Mouse (Mus musculus) monocyte, adult 59 days (primary cell): ENCODE measurements around the gene Acsl5. TPM values are rescaled to one million over a fixed set of nuclear protein-coding genes. Genes with fewer than 3 reads are reported as not detected.

Experiments used
- total RNA-seq, 2 experiments: library from RNA; stranded (reverse); gene quantifications; one replicate each; pipeline ENCODE4 v1.2.4; 2023

The Acsl5 gene
- 10 to 100 TPM; 83.4 to 91.2 TPM for total RNA-seq

DNA sequence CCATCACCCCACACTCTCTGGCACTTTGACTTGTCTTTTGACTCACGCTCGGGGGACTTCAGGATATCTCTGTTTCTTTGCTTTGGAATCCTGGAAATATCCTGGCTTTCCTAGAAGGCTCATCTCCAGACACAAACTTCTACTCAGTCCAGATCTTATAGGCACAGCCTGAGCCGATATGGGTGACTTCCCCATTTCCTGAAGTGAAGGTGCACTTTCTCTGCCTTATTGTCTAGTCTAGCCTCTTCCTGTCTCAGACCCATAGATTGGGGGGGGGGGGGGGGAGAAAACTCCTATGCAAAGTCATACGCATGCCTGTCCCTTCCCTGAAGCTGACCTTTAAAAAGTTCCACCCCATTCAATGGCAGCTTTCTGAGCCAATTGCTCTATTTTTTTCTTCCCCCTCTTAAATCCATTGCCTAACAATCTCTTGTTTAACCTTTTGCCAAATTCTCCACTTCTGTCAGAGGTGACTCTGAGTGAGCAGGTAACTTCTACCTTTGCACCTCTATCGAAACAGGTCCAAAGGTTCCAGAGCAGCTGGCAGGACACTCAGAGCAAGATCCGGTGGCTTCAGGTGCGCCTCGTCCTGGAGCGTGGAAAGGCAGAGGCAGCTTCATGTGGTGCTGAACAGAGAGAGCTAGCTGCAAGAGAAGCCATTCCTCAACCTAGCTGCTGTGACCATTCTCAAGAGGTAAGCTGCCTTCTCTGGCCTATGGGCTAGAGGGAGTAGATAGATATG is at the start of gene Acsl5:
Gene Acsl5 (plus strand): TSS at position 556 of the 742 bp plus-strand sequence.

DNA sequence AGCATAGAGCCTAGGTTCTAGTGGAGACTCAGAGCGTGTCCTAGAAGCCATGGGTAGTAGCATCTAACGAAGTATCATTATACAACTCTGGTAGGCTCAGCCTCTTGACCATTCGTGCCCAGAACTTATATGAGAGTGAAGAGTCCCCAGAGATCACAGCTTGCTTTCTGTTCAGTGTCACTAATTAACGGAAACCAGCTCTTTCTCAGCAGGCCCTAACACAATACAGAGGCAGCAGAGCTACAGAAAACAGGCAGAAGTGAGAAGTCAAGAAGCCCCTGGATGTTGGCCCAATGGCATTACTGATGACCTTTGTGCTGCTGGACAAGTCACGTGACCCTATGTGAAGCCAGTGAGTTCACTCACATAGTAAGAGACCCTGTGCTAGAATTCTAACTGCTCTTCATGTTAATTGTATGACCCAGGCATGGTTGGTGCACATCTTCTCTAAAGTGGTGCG is 10.5 kb upstream of the Acsl5 start, which contains the start of gene Gucy2g:
Gene Gucy2g (minus strand): TSS at position 51 of the 460 bp plus-strand sequence.

DNA sequence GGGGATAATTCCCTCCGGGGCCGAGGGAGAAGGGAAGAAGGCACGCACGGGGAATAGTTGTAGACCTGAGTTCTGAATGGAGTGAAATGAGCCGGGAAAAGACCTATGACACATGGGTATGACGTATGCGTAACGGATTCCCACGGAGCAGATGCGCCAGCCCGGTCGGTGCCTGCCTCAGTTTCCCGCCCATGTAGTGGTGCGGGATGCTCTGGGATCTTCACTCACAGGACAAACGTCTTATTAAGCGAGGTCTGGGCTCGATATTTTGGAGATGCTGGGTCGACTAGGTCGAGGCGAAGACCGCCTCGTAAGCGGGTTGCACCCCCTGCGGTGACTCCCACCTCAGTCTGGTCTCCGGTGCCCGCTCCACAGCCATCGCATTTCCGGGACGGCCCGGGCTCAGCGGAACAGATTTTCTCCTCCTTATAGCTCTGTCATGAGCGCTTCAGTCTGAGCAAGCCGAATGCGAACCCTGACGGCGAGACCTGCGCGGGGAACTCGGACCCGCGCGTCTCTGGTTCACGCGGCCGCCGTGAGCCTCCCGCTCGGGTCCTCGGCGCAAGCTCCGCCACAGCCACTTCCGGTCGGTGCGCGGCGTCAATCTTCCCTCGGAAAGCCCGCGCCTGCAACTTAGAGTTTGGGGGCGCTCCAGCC is 63.8 kb downstream of the Acsl5 start, which contains the start of gene Zdhhc6:
Gene Zdhhc6 (minus strand): TSS at position 581 of the 657 bp plus-strand sequence.

DNA sequence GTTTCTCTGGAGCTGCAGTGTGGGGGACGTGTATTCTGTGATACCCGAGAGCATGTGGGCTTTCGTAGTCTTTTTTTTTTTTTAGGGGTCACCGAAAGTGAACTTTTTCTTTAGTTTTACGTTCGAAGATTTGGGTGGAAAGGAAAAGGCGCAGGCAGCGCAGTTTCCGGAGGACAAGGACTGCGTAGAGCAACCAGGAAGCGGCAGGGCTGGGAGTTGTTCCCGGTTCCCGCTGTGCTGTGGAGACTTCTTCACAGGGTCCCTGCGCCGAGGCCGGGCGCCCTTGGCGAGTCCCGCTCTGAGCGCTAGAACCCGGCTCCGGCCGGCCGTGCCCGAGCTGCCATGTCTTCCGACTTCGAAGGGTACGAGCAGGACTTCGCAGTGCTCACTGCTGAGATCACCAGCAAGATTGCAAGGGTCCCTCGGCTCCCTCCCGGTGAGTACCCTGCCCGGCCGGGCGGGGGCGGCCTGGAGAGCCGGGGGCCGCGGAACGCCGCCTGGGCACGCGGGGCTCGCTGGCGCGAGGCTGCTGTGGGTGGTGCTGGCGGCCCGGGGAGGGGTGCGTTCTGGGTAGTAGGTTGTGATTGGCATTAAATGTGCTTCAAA is 64.5 kb downstream of the Acsl5 start, which contains the start of gene Vti1a:
Gene Vti1a (plus strand): TSS at position 187 of the 606 bp plus-strand sequence.

Other genes starting within 250 kb of the Acsl5 start
- 1 to 10 TPM; 5.3 to 6.4 TPM for gene Gpam, start 124.7 kb upstream of the Acsl5 start, total RNA-seq
- not detected for gene Tectb, start 71.2 kb upstream of the Acsl5 start, total RNA-seq
- not detected for gene Gucy2g, start 10.7 kb upstream of the Acsl5 start, total RNA-seq
- gene Zdhhc6, start 64.1 kb downstream of the Acsl5 start, total RNA-seq, result 10 to 100 TPM; 36.3 to 36.7 TPM
- gene Vti1a, start 64.4 kb downstream of the Acsl5 start, total RNA-seq, result 10 to 100 TPM; 47.4 to 48.6 TPM